Mouse (Mus musculus): Measurements from ENCODE around the gene Stab1. TPM values are rescaled to one million over a fixed set of nuclear protein-coding genes. Genes with fewer than 3 reads are reported as not detected.

Gene Stab1
- total RNA-seq (2023) = 5.0 and 10.1 TPM in 2 replicates

DNA sequence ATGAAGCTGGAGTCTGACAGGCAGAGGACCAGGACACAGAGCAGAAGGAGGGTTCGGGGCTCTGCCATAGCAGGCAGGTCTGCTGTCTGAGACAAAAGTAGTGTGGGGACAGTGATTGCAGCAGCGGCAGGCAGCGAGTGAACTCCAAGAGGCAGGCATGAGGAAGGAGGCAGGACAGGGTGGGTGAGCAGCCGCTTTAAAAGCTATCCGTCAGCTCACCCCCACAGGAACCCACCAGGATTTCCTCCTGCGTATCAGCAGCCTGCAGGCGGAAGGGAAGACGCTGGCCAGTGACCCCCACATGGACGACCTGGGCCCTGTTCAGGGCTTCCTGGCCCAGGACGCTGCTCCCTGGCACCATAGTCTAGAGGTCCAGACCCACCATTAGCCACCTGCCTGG is at the start of gene Stab1:
Stab1 (minus strand) TSS at position 217 of the 400 bp plus-strand sequence.

GRCm38 (mm10) chr14:31217666-31218065 is 49.2 kb upstream of the Stab1 start, which contains the start of gene Sema3g:
TSS of gene Sema3g (plus strand) at chr14:31217860.

GRCm38 (mm10) chr14:31216846-31217245 is 48.4 kb upstream of the Stab1 start, which contains the start of gene Nisch:
TSS of gene Nisch (minus strand) at chr14:31216946.

GRCm38 (mm10) chr14:31208084-31208483 is 39.6 kb upstream of the Stab1 start, which contains the start of gene Tnnc1:
TSS of gene Tnnc1 (plus strand) at chr14:31208312.

DNA sequence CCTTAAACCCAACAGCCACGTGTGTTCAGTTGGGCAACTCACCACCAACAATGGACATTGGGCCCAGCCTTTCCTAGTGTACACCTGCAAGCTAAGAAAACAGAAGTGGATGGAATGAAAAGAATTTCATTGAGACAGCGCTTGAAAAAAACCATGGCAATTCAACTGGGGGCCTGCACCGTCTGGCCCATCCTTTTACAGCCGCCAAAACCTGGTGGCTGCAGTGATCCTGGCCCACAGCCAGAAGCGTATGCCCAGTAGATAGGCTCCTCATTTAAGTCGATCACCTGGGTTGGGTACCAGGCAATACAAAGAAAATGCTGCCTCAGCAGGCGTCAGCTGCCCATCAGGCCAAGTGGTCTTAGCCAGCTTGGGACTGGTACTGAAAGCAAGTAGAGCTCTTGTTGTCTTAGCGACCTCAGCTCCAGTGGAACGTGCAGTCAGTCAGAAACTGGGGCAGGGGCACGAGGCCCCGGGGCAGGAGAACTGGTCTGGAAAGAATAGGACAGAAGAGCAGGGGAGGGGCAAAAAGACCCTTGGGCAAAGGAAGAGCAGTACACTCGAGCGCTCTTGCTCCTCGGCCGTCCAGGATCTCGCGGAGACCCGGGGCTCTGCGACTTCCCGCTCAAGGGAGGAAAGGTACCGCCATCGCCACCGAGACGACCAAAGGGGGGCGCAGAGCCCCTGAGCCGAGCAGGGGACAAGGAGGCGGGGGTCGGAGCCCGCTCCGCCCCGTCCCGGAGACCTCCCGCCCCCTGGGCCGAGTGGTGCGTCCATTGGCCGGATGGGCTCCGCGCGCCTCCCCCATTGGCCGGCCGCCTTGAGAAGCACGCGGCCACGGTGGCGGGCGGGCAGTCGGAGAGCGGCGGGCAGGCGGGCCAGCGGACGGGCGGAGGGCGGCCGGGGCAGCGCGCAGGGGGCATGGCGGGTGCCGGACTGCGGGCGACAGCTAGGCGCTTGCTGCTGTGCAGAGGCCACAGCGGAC is 37.9 kb downstream of the Stab1 start, which contains the start of gene Nt5dc2:
Nt5dc2 (plus strand) TSS at position 818 of the 985 bp plus-strand sequence.

GRCm38 (mm10) chr14:31128826-31129219 is 39.6 kb downstream of the Stab1 start, which contains the start of gene Smim4:
TSS of gene Smim4 (minus strand) at chr14:31128956.

Other genes starting within 250 kb of the Stab1 start
- not detected in 2 replicates for gene Itih3, start 244.9 kb downstream of the Stab1 start, total RNA-seq (2023)
- gene Itih1, start 225.4 kb downstream of the Stab1 start, total RNA-seq (2023) = not detected in 2 replicates
- gene Nek4, start 217.3 kb downstream of the Stab1 start, total RNA-seq (2023) = 3.1 and 3.5 TPM in 2 replicates
- 8.4 and 12.4 TPM in 2 replicates for gene Glt8d1, start 167.2 kb downstream of the Stab1 start, total RNA-seq (2023)
- 59.1 and 72.8 TPM in 2 replicates for gene Spcs1, start 167.0 kb downstream of the Stab1 start, total RNA-seq (2023)
- gene Pbrm1, start 149.5 kb downstream of the Stab1 start, total RNA-seq (2023) = 42.1 and 50.9 TPM in 2 replicates
- gene Gnl3, start 149.5 kb downstream of the Stab1 start, total RNA-seq (2023) = 49.8 and 60.7 TPM in 2 replicates
- gene Smim4, start 39.7 kb downstream of the Stab1 start, total RNA-seq (2023) = 42.6 and 43.8 TPM in 2 replicates
- gene Nt5dc2, start 37.6 kb downstream of the Stab1 start, total RNA-seq (2023) = 8.7 and 10.4 TPM in 2 replicates
- gene Tnnc1, start 39.7 kb upstream of the Stab1 start, total RNA-seq (2023) = 1.4 and 1.9 TPM in 2 replicates
- gene Nisch, start 48.3 kb upstream of the Stab1 start, total RNA-seq (2023) = 266 and 358 TPM in 2 replicates
- gene Sema3g, start 49.2 kb upstream of the Stab1 start, total RNA-seq (2023) = 0.39 and 0.69 TPM in 2 replicates
- gene Phf7, start 82.7 kb upstream of the Stab1 start, total RNA-seq (2023) = 4.2 and 5.3 TPM in 2 replicates
- gene Bap1, start 82.8 kb upstream of the Stab1 start, total RNA-seq (2023) = 80.9 and 101 TPM in 2 replicates
- not detected in 2 replicates for gene Dnah1, start 155.3 kb upstream of the Stab1 start, total RNA-seq (2023)
- gene Capn7, start 168.0 kb upstream of the Stab1 start, total RNA-seq (2023) = 23.6 and 31.5 TPM in 2 replicates

All from neutrophil, adult 65 days (primary cell).